14 mouse cellular contexts compared by ENCODE assay signal in the genomic region with DNA sequence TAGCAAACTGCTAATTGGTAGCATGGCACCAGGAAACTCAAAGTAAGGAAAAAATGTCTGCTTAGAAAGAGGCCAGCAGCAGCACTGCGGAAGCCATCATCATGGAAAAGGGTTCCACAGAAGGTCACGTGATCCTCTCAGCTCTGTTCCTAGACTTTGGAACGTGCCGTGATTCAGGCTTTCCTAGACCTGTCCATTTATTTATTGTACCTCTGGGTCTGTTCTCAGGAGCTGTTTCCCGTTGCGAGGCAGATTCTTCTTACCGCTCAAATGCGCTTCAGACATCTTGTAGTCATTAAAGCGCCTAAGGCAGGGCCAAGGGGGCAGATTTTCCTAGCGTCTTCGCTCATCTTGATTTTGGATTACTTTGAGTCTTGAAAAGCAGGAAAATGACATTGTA.
"Had no signal": no experiment of that assay in that cellular context is flagged by ENCODE, and none has a peak within 500 bp of the region (broad histone marks: within the 10 kb centered on the region; RNA-seq: fewer than 3 reads in every experiment).

No protein-coding gene starts in this region.

- H3K9me3 ChIP-seq: limb, embryonic 12.5 days; liver, embryonic 12.5 days; midbrain, embryonic 10.5 days; neural tube, embryonic 15.5 days had no signal

- H3K27ac ChIP-seq: limb, embryonic 12.5 days; liver, embryonic 12.5 days; midbrain, embryonic 10.5 days; neural tube, embryonic 15.5 days had no signal

- H3K4me1 ChIP-seq: liver, embryonic 12.5 days had no signal

- ATAC-seq: liver, embryonic 12.5 days had no signal

- H3K27me3 ChIP-seq: limb, embryonic 12.5 days; liver, embryonic 12.5 days; neural tube, embryonic 15.5 days had no signal

- H3K4me2 ChIP-seq: limb, embryonic 12.5 days; liver, embryonic 12.5 days; lung, embryonic 14.5 days; neural tube, embryonic 15.5 days had no signal

- H3K4me3 ChIP-seq: limb, embryonic 12.5 days; liver, embryonic 12.5 days; midbrain, embryonic 10.5 days; myocyte; neural tube, embryonic 15.5 days had no signal

- H3K9ac ChIP-seq: limb, embryonic 12.5 days; liver, embryonic 12.5 days; lung, embryonic 14.5 days; neural tube, embryonic 15.5 days had no signal

- H3K36me3 ChIP-seq: limb, embryonic 12.5 days; liver, embryonic 12.5 days; midbrain, embryonic 10.5 days; neural tube, embryonic 15.5 days had no signal

- DNase-seq: kidney, postnatal 25 days; lung, embryonic 14.5 days; lung, postnatal 10 days; lung, postnatal 4 days; midbrain, embryonic 14.5 days; right cerebral cortex, adult 18-20 months; right cerebral cortex, postnatal 25 days; thymus, adult 18-20 months; thymus, postnatal 14 days had no signal
